Mouse (Mus musculus) heart, adult 2 months (tissue): Measurements from ENCODE around the gene Fam81b. TPM values are rescaled to one million over a fixed set of nuclear protein-coding genes. Genes with fewer than 3 reads are reported as not detected.
A peak's percentile ranks its signal among the peaks of the same experiment; 100 is the strongest.

Source experiments
- DNase-seq, 2 experiments: peaks; one replicate each; pipeline ENCODE4 v3.0.0; 2021
- H3K27ac ChIP-seq: fragments of 200-600 bp; 2 replicates; pipeline ENCODE4 v1.8.1; 2022
- H3K27me3 ChIP-seq: fragments of 200-500 bp; 2 replicates; pipeline ENCODE4 v1.6.1; 2012; ENCODE audit warnings: mild to moderate bottlenecking, low read length, inconsistent platforms, mixed read lengths; ENCODE audit not compliant: control insufficient read depth, insufficient read depth
- H3K36me3 ChIP-seq: fragments of 200-500 bp; 2 replicates; pipeline ENCODE4 v1.6.1; 2012; ENCODE audit warnings: low read length, inconsistent platforms; ENCODE audit not compliant: control insufficient read depth, insufficient read depth
- H3K4me1 ChIP-seq: fragments of 200-500 bp; 2 replicates; pipeline ENCODE4 v1.6.1; 2011; ENCODE audit warnings: low read length; ENCODE audit not compliant: control insufficient read depth, insufficient read depth
- H3K4me3 ChIP-seq: fragments of 200-600 bp; 2 replicates; pipeline ENCODE4 v1.8.1; 2022
- H3K79me2 ChIP-seq: fragments of 200-500 bp; replicated peaks from 2 replicates; pipeline ENCODE4 v1.6.1; 2012; ENCODE audit warnings: mild to moderate bottlenecking, inconsistent platforms, low read length, moderate library complexity, mixed read lengths; ENCODE audit not compliant: control insufficient read depth, insufficient read depth
- H3K9ac ChIP-seq: fragments of 200-500 bp; 2 replicates; pipeline ENCODE4 v1.6.1; 2012; ENCODE audit warnings: low read depth, mild to moderate bottlenecking, control low read depth, inconsistent platforms, low read length, mixed read lengths
- CTCF ChIP-seq: fragments of 200-600 bp; IDR thresholded peaks from 2 replicates; pipeline ENCODE4 v1.8.1; 2022; ENCODE audit warnings: antibody characterized with exemption, mild to moderate bottlenecking, moderate library complexity
- EP300 ChIP-seq: fragments of 200-500 bp; IDR thresholded peaks from 2 replicates; pipeline ENCODE4 v1.6.1; 2011; ENCODE audit warnings: low read depth, low read length, control low read depth; ENCODE audit not compliant: insufficient read depth
- POLR2A ChIP-seq: fragments of 200-500 bp; IDR thresholded peaks from 2 replicates; pipeline ENCODE4 v1.6.1; 2011; ENCODE audit warnings: mild to moderate bottlenecking, low read depth, low read length, control low read depth; ENCODE audit not compliant: insufficient read depth
- WGBS: fragments of 180-500 bp; shearing (Covaris S2); methylation state at CpG from one replicate; pipeline ENCODE4 v1.1.7; 2018; 5-methylcytosine and 5-hydroxymethylcytosine counted together
- intact Hi-C: fragments of 180-260 bp; cut with DNase I; formaldehyde crosslinking; loops from one replicate; pipeline ENCODE4 v1.15.1; 2025
- polyA plus RNA-seq: library from polyadenylated mRNA; depleted of rRNA; stranded (reverse); fragments of >200 nt; gene quantifications from 2 replicates; pipeline ENCODE4 v1.2.3, GENCODE M21; 2012
- total RNA-seq, 2 experiments: library from RNA; stranded (reverse); gene quantifications; 2 replicates each; pipeline ENCODE4 v1.2.3; 2021

The Fam81b gene
- total and polyA plus RNA-seq, 3 experiments = 0.18 TPM; not detected in 2

DNA sequence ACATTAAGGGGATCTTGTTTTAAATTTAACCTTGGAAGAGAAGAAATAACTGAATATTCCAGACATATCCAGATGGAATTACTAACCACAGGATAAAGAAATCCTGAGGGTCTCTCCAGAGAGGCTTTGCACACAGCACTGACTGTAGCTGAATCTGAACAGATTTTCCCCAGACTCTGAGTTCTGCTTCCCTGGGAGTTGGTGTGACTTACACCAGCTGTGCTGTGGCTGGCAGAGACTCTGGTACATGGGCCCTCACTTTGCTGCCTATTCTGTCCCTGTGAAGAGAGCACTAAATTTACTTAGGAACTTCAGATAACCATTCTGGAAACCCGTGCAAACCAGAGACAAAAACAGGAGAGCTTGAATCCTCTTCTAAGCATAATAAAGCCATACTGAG lies 46.1 kb downstream of the Fam81b start:
- no peak for TF ChIP-seq EP300
- TF ChIP-seq CTCF = no peak
- TF ChIP-seq POLR2A = no peak
- intact Hi-C loops = no loop called here
- no peak overlapping the region for H3K4me3 ChIP-seq
- WGBS = 47% methylated on average over 1 of the region's 1 CpGs
- H3K36me3 ChIP-seq = no peaks in the 10 kb centered on the region
- no peak overlapping the region for H3K27ac ChIP-seq
- no peaks in the 10 kb centered on the region for H3K79me2 ChIP-seq
- no peak overlapping the region for H3K9ac ChIP-seq
- DNase-seq = no peak
- H3K27me3 ChIP-seq = no peaks in the 10 kb centered on the region
- no peaks in the 10 kb centered on the region for H3K4me1 ChIP-seq

GRCm38 (mm10) chr13:76256350-76256749 lies 48.5 kb downstream of the Fam81b start:
- H3K79me2 ChIP-seq = no peaks in the 10 kb centered on the region
- WGBS = 65% methylated on average over 3 of the region's 3 CpGs
- H3K27ac ChIP-seq = no peak overlapping the region
- no peaks in the 10 kb centered on the region for H3K36me3 ChIP-seq
- H3K4me1 ChIP-seq = no peaks in the 10 kb centered on the region
- H3K27me3 ChIP-seq = no peaks in the 10 kb centered on the region
- DNase-seq = no peak
- TF ChIP-seq EP300 (no peak), CTCF (no peak), POLR2A (no peak)
- intact Hi-C loops = no loop called here
- H3K9ac ChIP-seq = no peak overlapping the region
- no peak overlapping the region for H3K4me3 ChIP-seq

DNA sequence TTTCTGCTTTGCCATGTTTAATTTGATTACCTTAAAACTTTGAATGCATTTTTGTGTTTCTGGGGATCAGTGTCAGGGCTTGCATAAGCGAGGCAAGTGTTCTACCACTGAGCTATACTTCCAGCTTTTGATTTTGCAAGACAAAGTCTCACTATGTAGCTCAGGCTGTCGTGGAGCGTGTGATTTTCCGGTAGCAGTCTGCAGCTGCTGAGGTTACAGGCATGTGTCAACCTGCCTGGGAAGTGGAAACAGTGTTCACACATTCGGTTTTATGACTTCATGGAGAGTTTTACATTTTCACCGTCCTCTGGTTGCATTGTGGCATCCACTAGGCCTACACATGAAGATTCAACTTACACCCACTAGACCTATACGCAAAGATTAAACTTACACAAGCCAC lies 54.8 kb downstream of the Fam81b start:
- H3K4me1 ChIP-seq = no peaks in the 10 kb centered on the region
- H3K4me3 ChIP-seq = no peak overlapping the region
- no peaks in the 10 kb centered on the region for H3K79me2 ChIP-seq
- no peak overlapping the region for H3K27ac ChIP-seq
- 79% methylated on average over 7 of the region's 7 CpGs for WGBS
- TF ChIP-seq EP300 = no peak
- no peaks in the 10 kb centered on the region for H3K36me3 ChIP-seq
- H3K9ac ChIP-seq = no peak overlapping the region
- intact Hi-C loops = no loop called here
- no peak for DNase-seq
- H3K27me3 ChIP-seq = no peaks in the 10 kb centered on the region

DNA sequence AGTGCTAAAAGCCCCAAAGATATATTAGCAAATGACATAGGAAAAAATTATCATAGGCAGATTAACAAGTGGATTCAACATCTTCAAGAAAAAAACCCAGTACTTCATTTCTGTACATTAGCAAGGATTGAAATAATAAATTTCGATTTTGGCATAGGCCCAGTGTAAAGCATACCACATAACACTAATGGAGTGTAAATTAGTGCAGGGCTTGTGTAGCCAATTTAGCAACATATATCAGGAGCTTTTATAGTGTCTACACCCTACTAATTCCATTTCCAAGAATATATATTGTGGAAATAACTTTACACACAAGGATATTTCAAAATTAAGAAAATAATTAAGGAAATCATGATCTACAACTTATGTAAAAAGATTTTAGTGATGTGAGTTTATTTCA lies 55.8 kb downstream of the Fam81b start:
- H3K79me2 ChIP-seq = no peaks in the 10 kb centered on the region
- whole genome bisulfite sequencing = 35% methylated on average over 1 of the region's 1 CpGs
- no peak overlapping the region for H3K27ac ChIP-seq
- H3K9ac ChIP-seq = no peak overlapping the region
- no peaks in the 10 kb centered on the region for H3K4me1 ChIP-seq
- no peak overlapping the region for H3K4me3 ChIP-seq
- intact Hi-C loops = no loop called here
- DNase-seq = no peak
- no peaks in the 10 kb centered on the region for H3K27me3 ChIP-seq
- no peaks in the 10 kb centered on the region for H3K36me3 ChIP-seq
- TF ChIP-seq EP300 (no peak), POLR2A (no peak), CTCF (no peak)

DNA sequence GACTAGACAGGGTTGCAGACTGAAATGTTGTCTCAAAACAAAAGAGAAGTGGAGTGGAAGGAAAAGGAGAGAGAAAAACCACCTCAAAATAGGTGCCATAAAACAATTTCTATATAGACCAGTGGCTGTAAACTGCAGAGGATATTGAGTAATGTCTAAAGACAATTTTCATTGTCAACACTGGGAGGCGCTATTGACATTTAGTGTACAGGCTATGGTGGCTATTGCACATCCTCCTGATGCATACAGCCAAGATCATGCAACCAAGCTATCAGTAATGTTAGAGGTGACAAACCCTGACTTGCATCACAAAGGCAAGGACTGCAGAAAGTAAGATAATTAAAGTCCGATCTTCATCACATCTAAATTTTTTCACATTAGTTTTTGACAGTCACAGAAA lies 89.5 kb downstream of the Fam81b start:
- Histone ChIP-seq H3K4me3 (no peak overlapping the region), H3K27me3 (no peaks in the 10 kb centered on the region), H3K4me1 (no peaks in the 10 kb centered on the region), H3K27ac (no peak overlapping the region), H3K9ac (no peak overlapping the region), H3K79me2 (no peaks in the 10 kb centered on the region), H3K36me3 (no peaks in the 10 kb centered on the region)
- WGBS = 50% methylated on average over 2 of the region's 2 CpGs
- intact Hi-C loops = no loop called here
- no peak for DNase-seq
- TF ChIP-seq POLR2A = no peak
- TF ChIP-seq EP300 = no peak
- TF ChIP-seq CTCF = peak; percentile 47

DNA sequence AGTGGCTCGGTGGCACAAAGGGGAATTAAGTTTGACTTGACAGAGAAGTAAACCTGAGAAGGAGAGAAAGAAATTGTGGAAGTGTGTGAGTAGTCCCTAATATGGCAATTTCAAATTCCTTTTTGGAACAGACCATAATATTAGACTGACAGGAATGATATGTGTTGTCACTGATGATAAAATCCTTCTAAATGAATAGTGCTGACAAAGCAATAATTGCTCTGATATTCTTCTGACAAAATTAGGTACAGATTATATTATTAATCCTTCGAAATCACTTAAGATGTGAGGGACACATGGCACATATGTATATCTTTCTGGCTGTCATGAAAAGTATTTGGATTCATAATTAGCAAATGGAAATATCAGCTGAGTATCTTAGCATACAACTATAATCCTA lies 89.9 kb downstream of the Fam81b start:
- no peaks in the 10 kb centered on the region for H3K27me3 ChIP-seq
- TF ChIP-seq CTCF = no peak
- TF ChIP-seq POLR2A = no peak
- intact Hi-C loops = no loop called here
- H3K4me1 ChIP-seq = no peaks in the 10 kb centered on the region
- no peak overlapping the region for H3K4me3 ChIP-seq
- no peaks in the 10 kb centered on the region for H3K79me2 ChIP-seq
- H3K9ac ChIP-seq = no peak overlapping the region
- no peaks in the 10 kb centered on the region for H3K36me3 ChIP-seq
- DNase-seq = no peak
- H3K27ac ChIP-seq = no peak overlapping the region
- WGBS = 81% methylated on average over 2 of the region's 2 CpGs

GRCm38 (mm10) chr13:76199943-76200342 lies 104.9 kb downstream of the Fam81b start:
- Histone ChIP-seq H3K9ac (no peak overlapping the region), H3K79me2 (no peaks in the 10 kb centered on the region), H3K4me3 (no peak overlapping the region), H3K27ac (no peak overlapping the region), H3K36me3 (no peaks in the 10 kb centered on the region), H3K27me3 (no peaks in the 10 kb centered on the region), H3K4me1 (no peaks in the 10 kb centered on the region)
- TF ChIP-seq EP300 (no peak), CTCF (no peak), POLR2A (no peak)
- DNase-seq = no peak
- WGBS = 47% methylated on average over 4 of the region's 4 CpGs
- intact Hi-C loops = no loop called here
